Mouse (Mus musculus) activated CD4-positive, CD25-positive, alpha-beta regulatory T cell, adult 4 months (primary cell): Measurements from ENCODE around the gene Esam. TPM values are rescaled to one million over a fixed set of nuclear protein-coding genes. Genes with fewer than 3 reads are reported as not detected.

Experiments
- ATAC-seq: one replicate; pipeline ENCODE4 v1.8.0; 2017
- polyA plus RNA-seq, 2 experiments: library from polyadenylated mRNA; unstranded; fragments of 100-300 nt; shearing (Covaris generic); gene quantifications; one replicate each; pipeline ENCODE4 v1.2.1; 2017

The Esam gene
- under 1 TPM in 1 of 2 experiments, not detected in 1; 0.58 TPM for polyA plus RNA-seq

DNA sequence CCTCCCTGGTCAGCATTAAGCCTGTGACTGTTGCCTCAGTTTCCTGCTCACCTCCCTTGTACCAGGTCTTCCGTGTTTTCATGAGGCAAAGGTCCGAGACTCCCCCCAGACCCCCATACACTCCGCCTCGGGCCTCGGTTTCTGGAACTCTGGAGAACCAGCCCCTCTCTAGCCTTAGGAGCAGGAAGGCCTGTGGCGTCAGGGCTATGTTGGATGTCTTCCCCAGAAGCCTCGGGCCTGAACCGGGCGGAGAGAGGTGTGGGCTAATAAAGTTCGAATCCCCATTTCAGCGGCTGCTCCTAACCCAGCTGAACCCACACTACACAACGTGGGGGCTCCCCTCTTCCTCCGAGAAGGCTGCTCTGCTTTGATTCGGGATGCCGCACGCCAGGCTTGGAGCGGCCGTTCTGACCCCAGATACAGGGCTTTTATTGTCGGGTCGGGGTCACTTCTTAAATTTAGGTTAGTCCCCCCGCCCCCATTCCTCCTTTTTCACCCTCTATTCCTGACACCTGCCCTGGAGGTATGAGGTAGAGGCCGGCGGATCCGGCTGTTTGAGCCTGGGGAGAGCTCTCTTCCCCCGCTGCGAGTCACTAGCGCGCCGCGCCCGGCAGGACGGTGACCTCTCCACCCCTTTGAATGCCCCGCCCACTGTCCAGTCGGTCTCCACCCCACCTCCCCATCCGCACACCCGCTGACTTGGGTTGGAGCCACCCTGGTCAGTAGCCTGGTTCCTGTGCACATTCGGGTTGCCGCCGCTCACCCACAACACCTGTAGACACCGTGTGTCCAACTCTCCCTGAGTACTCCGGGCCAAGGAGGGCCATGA is at the start of gene Esam:
TSS of gene Esam (plus strand) at position 683 of the 829 bp plus-strand sequence.
- no peak for ATAC-seq

DNA sequence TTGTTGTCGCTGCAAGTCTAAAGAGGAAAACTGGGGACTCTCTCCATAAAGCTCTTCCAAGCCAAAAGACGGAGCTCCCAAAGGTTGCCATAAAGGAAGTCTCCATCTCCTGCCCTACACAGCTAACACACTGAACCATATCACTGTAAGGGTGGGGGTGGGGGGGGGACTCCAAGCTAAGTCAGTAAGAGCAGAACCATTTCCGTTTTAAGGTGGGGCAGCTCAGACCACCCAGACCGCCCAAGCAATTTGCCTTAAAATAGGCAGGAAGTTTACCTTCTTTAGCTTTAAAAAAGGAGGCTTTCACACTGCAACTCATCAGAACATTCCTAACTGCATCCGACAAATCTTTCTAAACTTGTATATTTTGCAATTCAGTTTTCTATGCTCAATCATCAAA is 42.7 kb upstream of the Esam start:
- no peak for ATAC-seq

GRCm38 (mm10) chr9:37488041-37488440 is 39.8 kb upstream of the Esam start:
- no peak for ATAC-seq

DNA sequence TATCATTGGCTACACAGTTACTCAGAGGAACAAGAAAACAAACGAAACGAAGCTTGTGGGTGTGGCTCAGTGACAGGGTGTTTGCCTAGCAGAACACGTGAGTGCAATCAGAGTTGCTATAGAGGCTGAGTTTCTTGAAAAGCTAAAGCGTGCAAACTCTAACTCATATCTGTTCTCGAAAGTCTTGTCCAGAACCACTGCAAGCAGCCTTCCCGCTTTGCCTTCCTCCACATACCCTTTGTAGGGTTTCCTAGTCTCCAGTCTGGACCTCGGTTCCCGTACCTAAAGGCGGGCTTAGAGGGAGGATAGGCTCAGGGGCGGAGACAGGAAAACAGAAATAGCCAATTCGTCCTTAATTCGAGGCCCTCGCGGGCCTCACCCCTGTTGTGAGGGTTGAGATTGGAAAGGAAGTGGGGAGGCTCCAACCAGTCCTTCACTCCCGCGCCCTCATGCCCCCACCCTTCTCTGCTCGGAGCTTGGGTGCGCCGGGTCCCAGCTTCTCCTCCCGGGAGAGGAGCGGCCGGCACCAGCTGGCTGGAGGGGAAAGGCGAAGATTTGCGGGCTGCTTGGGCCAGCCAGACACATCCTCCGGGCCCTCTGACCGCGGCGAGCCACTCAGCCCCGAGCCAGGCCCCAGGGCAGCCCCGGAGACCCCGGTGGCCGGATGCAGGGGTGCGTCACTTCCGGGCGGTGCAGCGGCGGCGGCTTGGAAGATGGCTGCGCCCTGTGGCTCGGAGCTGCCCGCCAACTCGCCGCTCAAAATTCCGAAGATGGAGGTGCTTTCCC is 39.1 kb upstream of the Esam start, which contains the start of gene Msantd2:
TSS of gene Msantd2 (plus strand) at position 709 of the 786 bp plus-strand sequence.
- ATAC-seq = peak; percentile 80

DNA sequence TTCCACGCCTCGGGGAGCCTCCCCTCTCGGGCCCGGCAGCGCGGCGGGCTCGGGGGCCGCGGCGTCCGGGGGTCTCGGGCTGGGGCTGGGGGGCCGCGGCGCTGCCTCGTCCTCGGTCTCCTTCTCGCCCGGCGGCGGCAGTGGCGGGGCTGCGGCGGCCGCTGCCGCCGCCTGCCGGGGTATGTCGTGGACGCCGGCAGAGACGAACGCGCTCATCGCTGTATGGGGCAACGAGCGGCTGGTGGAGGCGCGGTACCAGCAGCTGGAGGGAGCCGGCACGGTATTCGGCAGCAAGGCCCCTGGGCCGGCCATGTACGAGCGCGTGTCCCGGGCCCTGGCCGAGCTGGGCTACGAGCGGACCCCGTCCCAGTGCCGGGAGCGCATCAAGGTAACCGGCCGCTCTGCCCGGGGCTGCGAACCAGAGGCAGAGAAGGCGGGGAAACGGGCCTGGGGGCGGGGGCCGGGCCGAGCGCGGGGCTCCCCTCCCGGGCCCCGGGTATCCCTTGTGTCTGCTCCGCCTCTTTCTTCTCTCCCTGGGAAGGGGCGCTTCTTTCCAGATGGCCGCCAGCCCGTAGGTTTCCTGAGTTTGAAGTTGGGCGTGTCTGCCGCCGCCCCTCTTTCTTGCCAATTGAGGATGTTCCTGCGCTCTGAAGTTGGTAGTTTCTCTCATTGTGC is 38.3 kb upstream of the Esam start:
- peak; percentile 20 for ATAC-seq

- no peak for ATAC-seq
These were observed 32.1 kb upstream of the Esam start for GRCm38 (mm10) chr9:37495761-37496160.

GRCm38 (mm10) chr9:37496325-37496724 is 31.6 kb upstream of the Esam start:
- ATAC-seq = no peak

GRCm38 (mm10) chr9:37500201-37500600 is 27.7 kb upstream of the Esam start:
- ATAC-seq = no peak

DNA sequence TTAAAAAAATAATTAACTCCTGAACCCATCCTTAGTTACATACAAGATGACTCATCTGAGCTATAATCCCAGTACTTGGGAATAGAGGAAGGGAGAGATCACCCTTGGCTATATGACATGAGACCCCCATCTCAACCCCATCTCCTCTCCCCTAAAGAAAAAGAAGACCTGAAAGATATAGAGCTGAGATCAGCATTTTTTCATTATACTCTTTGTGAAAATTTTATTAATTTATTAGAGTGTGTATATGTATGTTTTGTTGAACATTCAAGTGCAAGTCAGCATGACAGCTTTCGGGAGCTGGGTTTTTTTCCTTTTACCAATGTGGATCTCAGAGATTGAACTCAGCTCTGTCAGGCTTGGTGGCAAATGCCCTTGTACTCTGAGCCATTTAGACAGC is 26.7 kb upstream of the Esam start:
- ATAC-seq = no peak

GRCm38 (mm10) chr9:37504348-37504747 is 23.5 kb upstream of the Esam start:
- ATAC-seq = no peak

DNA sequence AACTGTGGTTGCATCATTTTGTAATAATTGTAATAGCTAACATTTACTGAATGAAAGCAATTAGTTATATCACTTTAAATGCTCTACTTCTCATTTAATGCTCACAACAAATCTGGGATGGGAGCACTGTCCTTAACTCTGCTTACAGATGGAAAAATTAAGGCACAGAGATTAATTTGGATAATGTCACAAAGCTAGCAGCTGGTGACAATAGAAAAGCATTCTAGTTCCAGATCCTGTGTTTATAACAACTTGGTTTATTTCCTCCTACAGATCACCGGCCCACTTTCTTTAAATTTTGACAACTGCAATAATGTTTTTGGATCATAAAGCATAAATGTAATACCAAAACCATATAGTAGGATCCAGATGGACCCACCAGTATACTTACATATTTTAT is 21.9 kb upstream of the Esam start:
- no peak for ATAC-seq

GRCm38 (mm10) chr9:37512097-37512496 is 15.8 kb upstream of the Esam start:
- ATAC-seq = no peak

GRCm38 (mm10) chr9:37514456-37514855 is 13.4 kb upstream of the Esam start:
- no peak for ATAC-seq

GRCm38 (mm10) chr9:37517467-37517866 is 10.4 kb upstream of the Esam start:
- ATAC-seq = no peak

DNA sequence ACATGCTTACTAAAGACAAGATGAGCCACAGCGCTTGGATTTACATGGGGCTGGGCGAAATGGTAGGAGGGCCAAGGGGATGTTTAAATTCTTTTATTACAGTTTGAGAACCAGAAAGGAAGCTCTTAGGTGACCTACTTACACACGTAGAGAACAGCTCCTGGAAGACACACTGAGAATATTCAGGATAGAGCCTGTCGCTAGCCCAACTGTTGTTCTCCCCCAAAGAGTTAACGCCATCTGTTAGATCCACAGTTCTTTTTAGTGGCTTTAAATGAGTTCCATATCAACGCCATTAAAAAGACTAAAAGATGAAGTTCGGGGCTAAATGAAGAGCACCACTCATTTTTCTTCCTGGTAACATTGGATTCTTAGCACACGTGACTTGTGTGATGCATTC is 8.9 kb upstream of the Esam start:
- no peak for ATAC-seq

DNA sequence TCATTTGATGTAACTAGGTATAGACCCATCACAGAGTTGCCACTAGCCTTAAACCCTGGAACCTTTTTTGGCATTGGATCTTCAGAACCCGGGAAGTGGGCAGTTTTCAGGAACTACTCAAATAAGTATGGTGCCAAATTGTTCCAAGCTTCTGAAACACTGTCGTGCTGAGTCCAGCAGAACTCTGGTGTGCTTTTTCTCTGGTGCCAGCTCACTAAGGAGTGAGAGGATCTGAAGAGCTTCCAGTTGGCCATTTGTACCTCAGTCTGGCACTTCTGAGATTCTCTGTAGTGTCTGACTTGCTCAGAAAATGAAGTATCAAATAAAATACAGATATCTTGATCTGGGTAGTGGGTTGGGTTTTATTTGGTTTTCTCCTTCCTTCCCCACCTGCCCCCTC is 7.9 kb upstream of the Esam start:
- ATAC-seq = no peak

DNA sequence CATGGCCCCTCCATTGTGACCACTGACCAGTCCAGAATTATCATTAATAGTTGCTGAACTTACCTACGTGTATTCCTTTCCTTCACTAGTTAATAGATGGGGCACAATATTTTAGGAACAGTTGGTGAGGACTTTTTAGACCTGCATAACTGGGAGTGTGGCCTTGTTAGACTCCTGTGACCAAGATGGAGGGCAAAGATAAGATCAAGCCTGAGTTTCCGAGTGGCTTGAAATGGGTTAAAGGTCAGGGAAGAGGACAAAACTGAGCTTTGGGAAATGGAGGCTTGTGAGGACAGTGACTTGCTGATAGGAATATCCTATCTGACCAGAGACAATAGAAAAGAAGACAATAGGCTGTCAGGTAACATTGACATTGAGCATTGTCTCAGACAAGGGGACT is 2.4 kb upstream of the Esam start:
- no peak for ATAC-seq

- ATAC-seq = no peak
These were observed 1.2 kb upstream of the Esam start for GRCm38 (mm10) chr9:37526443-37527395.

DNA sequence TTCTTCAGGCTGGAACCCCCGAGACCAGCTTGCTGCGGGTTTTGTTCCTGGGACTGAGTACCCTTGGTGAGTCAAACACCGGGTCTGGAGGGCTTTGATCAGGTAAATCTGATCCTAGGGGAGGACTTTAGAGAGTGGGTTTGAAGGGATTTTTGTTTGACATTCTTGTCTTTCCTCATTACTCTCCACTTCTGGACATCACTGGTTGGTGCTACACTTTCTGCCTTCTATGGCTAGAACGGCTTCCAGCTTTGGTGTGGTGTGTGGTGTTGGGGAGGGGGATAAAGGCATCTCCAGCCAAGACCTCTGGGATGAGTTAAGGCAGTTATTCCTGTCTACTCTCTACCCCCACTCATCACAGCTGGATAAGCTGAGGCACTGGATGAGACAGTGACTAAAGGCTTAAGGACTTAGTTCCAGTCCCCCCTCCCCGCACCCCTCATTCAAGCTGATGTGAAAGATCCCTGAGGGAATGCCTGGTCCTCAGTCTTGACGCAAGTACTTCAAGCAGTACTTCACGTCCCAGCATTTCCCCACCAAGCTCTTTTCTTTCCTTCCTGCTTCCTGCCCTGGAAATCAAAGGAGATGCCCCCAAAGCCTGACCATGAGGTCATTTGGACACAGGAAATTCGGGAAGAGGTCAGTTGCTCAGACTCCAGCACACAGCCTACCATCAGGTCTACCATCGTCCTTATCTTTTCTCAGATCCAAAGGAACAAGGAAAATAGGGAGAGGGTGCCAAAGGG is 520 bp downstream of the Esam start:
- ATAC-seq = no peak

- ATAC-seq = no peak
These were observed 2.4 kb downstream of the Esam start for GRCm38 (mm10) chr9:37530031-37530887.
